Mouse (Mus musculus): ENCODE data around the gene Cbs. TPM values are rescaled to one million over a fixed set of nuclear protein-coding genes. Genes with fewer than 3 reads are reported as not detected.

The Cbs gene
- polyA plus RNA-seq, 1 experiment from 2014 or later, result 10.7 TPM

GRCm38 (mm10) chr17:31583185-31583584 lies 53.9 kb downstream of the Cbs start:
- H3K27ac ChIP-seq (ENCODE audit: low read depth, low read length), result peak overlapping the region; percentile 6; the same call in 1 of the 2 replicates
- H3K4me2 ChIP-seq (ENCODE audit: low read depth, low read length), result no peak overlapping the region
- no peaks in the 10 kb centered on the region; the same call in 1 of the 2 replicates for H3K36me3 ChIP-seq (ENCODE audit: control insufficient read depth, insufficient read depth, low read length)
- ATAC-seq (ENCODE audit: low read depth), result no peak
- WGBS, result 12% methylated on average over 3 of the region's 3 CpGs
- peaks cover 21% of the 10 kb centered on the region for H3K4me1 ChIP-seq (ENCODE audit: control insufficient read depth, insufficient read depth, low read length)
- H3K4me3 ChIP-seq (ENCODE audit: low read depth, low read length), result no peak overlapping the region
- H3K9me3 ChIP-seq (ENCODE audit: control insufficient read depth, low read length), result no peaks in the 10 kb centered on the region
- no peaks in the 10 kb centered on the region for H3K27me3 ChIP-seq (ENCODE audit: control insufficient read depth, insufficient read depth, low read length)
- 0 out of 2 replicates have a peak overlapping the region, but pooled peaks have one; percentile 16 for H3K9ac ChIP-seq (replicated peaks; ENCODE audit: low read depth, low read length)

- H3K4me1 ChIP-seq (ENCODE audit: control insufficient read depth, insufficient read depth, low read length), result peaks cover 21% of the 10 kb centered on the region
- no peaks in the 10 kb centered on the region for H3K27me3 ChIP-seq (ENCODE audit: control insufficient read depth, insufficient read depth, low read length)
- H3K36me3 ChIP-seq (ENCODE audit: control insufficient read depth, insufficient read depth, low read length), result no peaks in the 10 kb centered on the region
- H3K9me3 ChIP-seq (ENCODE audit: control insufficient read depth, low read length), result no peaks in the 10 kb centered on the region
- H3K4me3 ChIP-seq (ENCODE audit: low read depth, low read length), result no peak overlapping the region
- H3K4me2 ChIP-seq (ENCODE audit: low read depth, low read length), result no peak overlapping the region
- no peak overlapping the region for H3K9ac ChIP-seq (replicated peaks; ENCODE audit: low read depth, low read length)
- H3K27ac ChIP-seq (ENCODE audit: low read depth, low read length), result no peak overlapping the region
- ATAC-seq (ENCODE audit: low read depth), result peak; percentile 52; the same call in 1 of the 2 replicates
- 34% methylated on average over 3 of the region's 3 CpGs for WGBS
Measured at GRCm38 (mm10) chr17:31580344-31580743, 56.7 kb downstream of the Cbs start.

GRCm38 (mm10) chr17:31576394-31577175 lies 60.5 kb downstream of the Cbs start:
- H3K4me2 ChIP-seq (ENCODE audit: low read depth, low read length), result no peak overlapping the region
- WGBS, result 88% methylated on average over 10 of the region's 10 CpGs
- H3K27ac ChIP-seq (ENCODE audit: low read depth, low read length), result no peak overlapping the region
- no peaks in the 10 kb centered on the region for H3K9me3 ChIP-seq (ENCODE audit: control insufficient read depth, low read length)
- H3K9ac ChIP-seq (replicated peaks; ENCODE audit: low read depth, low read length), result no peak overlapping the region
- no peaks in the 10 kb centered on the region for H3K36me3 ChIP-seq (ENCODE audit: control insufficient read depth, insufficient read depth, low read length)
- H3K4me1 ChIP-seq (ENCODE audit: control insufficient read depth, insufficient read depth, low read length), result peaks cover 7% of the 10 kb centered on the region; the same call in 1 of the 2 replicates
- no peak overlapping the region for H3K4me3 ChIP-seq (ENCODE audit: low read depth, low read length)
- H3K27me3 ChIP-seq (ENCODE audit: control insufficient read depth, insufficient read depth, low read length), result no peaks in the 10 kb centered on the region
- no peak for ATAC-seq (ENCODE audit: low read depth)

- Histone ChIP-seq H3K9me3 (ENCODE audit: control insufficient read depth, low read length) (no peaks in the 10 kb centered on the region), H3K9ac (replicated peaks; ENCODE audit: low read depth, low read length) (no peak overlapping the region), H3K27ac (ENCODE audit: low read depth, low read length) (no peak overlapping the region), H3K36me3 (ENCODE audit: control insufficient read depth, insufficient read depth, low read length) (no peaks in the 10 kb centered on the region), H3K4me3 (ENCODE audit: low read depth, low read length) (no peak overlapping the region), H3K4me1 (ENCODE audit: control insufficient read depth, insufficient read depth, low read length) (no peaks in the 10 kb centered on the region), H3K27me3 (ENCODE audit: control insufficient read depth, insufficient read depth, low read length) (no peaks in the 10 kb centered on the region), H3K4me2 (ENCODE audit: low read depth, low read length) (no peak overlapping the region)
- 86% methylated on average over 7 of the region's 7 CpGs for WGBS
- ATAC-seq (ENCODE audit: low read depth), result no peak
Measured at GRCm38 (mm10) chr17:31574662-31575061, 62.4 kb downstream of the Cbs start.

GRCm38 (mm10) chr17:31571689-31572088 lies 65.3 kb downstream of the Cbs start:
- Histone ChIP-seq H3K27ac (ENCODE audit: low read depth, low read length) (no peak overlapping the region), H3K9me3 (ENCODE audit: control insufficient read depth, low read length) (no peaks in the 10 kb centered on the region), H3K4me3 (ENCODE audit: low read depth, low read length) (no peak overlapping the region), H3K27me3 (ENCODE audit: control insufficient read depth, insufficient read depth, low read length) (no peaks in the 10 kb centered on the region), H3K36me3 (ENCODE audit: control insufficient read depth, insufficient read depth, low read length) (no peaks in the 10 kb centered on the region), H3K9ac (replicated peaks; ENCODE audit: low read depth, low read length) (no peak overlapping the region), H3K4me1 (ENCODE audit: control insufficient read depth, insufficient read depth, low read length) (peaks cover 23% of the 10 kb centered on the region), H3K4me2 (ENCODE audit: low read depth, low read length) (no peak overlapping the region)
- 76% methylated on average over 5 of the region's 5 CpGs for WGBS
- no peak for ATAC-seq (ENCODE audit: low read depth)

- Histone ChIP-seq H3K9me3 (ENCODE audit: control insufficient read depth, low read length) (no peaks in the 10 kb centered on the region), H3K4me2 (ENCODE audit: low read depth, low read length) (no peak overlapping the region), H3K4me1 (ENCODE audit: control insufficient read depth, insufficient read depth, low read length) (peaks cover 32% of the 10 kb centered on the region), H3K27me3 (ENCODE audit: control insufficient read depth, insufficient read depth, low read length) (no peaks in the 10 kb centered on the region), H3K27ac (ENCODE audit: low read depth, low read length) (no peak overlapping the region), H3K36me3 (ENCODE audit: control insufficient read depth, insufficient read depth, low read length) (no peaks in the 10 kb centered on the region), H3K9ac (replicated peaks; ENCODE audit: low read depth, low read length) (no peak overlapping the region), H3K4me3 (ENCODE audit: low read depth, low read length) (no peak overlapping the region)
- no peak for ATAC-seq (ENCODE audit: low read depth)
- 90% methylated on average over 9 of the region's 9 CpGs for WGBS
Measured at GRCm38 (mm10) chr17:31570321-31570925, 66.6 kb downstream of the Cbs start.

GRCm38 (mm10) chr17:31569756-31570155 lies 67.3 kb downstream of the Cbs start:
- Histone ChIP-seq H3K9ac (replicated peaks; ENCODE audit: low read depth, low read length) (no peak overlapping the region), H3K36me3 (ENCODE audit: control insufficient read depth, insufficient read depth, low read length) (no peaks in the 10 kb centered on the region), H3K4me1 (ENCODE audit: control insufficient read depth, insufficient read depth, low read length) (peaks cover 32% of the 10 kb centered on the region), H3K27ac (ENCODE audit: low read depth, low read length) (no peak overlapping the region), H3K27me3 (ENCODE audit: control insufficient read depth, insufficient read depth, low read length) (no peaks in the 10 kb centered on the region), H3K4me3 (ENCODE audit: low read depth, low read length) (no peak overlapping the region), H3K9me3 (ENCODE audit: control insufficient read depth, low read length) (no peaks in the 10 kb centered on the region), H3K4me2 (ENCODE audit: low read depth, low read length) (no peak overlapping the region)
- ATAC-seq (ENCODE audit: low read depth), result no peak
- WGBS, result 100% methylated on average over 1 of the region's 1 CpGs

- Histone ChIP-seq H3K9ac (replicated peaks; ENCODE audit: low read depth, low read length) (peak overlapping the region; percentile 88), H3K36me3 (ENCODE audit: control insufficient read depth, insufficient read depth, low read length) (no peaks in the 10 kb centered on the region), H3K4me2 (ENCODE audit: low read depth, low read length) (peak overlapping the region; percentile 87), H3K4me3 (ENCODE audit: low read depth, low read length) (peak overlapping the region; percentile 88), H3K9me3 (ENCODE audit: control insufficient read depth, low read length) (no peaks in the 10 kb centered on the region), H3K27me3 (ENCODE audit: control insufficient read depth, insufficient read depth, low read length) (no peaks in the 10 kb centered on the region), H3K27ac (ENCODE audit: low read depth, low read length) (no peak overlapping the region), H3K4me1 (ENCODE audit: control insufficient read depth, insufficient read depth, low read length) (peaks cover 39% of the 10 kb centered on the region)
- ATAC-seq (ENCODE audit: low read depth), result no peak
- 64% methylated on average over 6 of the region's 6 CpGs for WGBS
Measured at GRCm38 (mm10) chr17:31566276-31566675, 70.8 kb downstream of the Cbs start.
